Mouse (Mus musculus): ENCODE data around the gene Arhgdib. TPM values are rescaled to one million over a fixed set of nuclear protein-coding genes. Genes with fewer than 3 reads are reported as not detected.

Arhgdib gene
- 207 and 281 TPM in 2 replicates for polyA plus RNA-seq (2012; rRNA removed; ENCODE audit: low replicate concordance)

DNA sequence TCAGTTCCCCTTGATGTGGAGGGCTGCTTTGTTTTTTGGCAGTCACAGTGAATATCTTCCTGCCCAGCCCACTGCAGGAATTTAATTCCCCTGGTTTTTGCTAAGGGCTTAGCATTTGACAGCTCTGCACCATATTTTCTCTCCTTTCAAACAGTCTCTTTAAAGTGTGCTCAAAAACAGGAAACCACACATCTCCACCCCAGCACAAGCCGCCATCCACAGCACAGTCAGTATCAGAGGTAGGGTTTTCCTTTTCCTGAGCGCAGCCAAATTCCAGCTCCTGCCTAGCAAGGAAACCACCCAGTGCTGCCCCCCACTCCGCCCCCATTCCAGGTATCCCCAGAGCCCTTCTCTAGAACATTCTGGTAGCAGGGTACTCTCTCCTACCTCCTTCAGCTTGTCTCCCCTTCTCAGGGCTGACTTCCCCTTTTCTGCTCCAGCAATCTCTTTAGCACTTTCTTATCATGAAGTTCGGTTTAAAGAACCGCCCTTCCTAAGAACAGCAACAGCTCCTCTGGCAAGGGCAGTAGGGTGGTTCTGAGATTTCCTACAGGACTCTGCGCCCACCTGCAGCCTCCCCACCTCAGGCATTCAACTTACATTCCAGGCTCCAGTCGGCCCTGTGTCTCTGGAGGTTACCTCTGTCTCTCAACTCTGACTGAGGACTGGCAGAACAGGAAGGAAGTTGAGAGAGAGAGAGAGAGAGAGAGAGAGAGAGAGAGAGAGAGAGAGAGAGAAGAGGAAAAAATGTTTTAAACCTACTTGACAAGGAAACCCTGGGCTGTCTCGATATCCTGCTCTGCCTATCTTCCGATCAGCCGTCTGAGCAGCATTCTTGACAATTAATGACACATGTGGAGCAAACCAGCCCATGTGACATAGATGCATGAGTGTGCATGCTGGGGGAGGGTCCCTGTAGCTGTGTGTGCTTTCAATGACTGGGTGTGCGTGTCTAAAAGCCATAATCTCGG, at the start of gene Arhgdib:
Gene Arhgdib (minus strand): TSS at position 849 of the 971 bp plus-strand sequence.

DNA sequence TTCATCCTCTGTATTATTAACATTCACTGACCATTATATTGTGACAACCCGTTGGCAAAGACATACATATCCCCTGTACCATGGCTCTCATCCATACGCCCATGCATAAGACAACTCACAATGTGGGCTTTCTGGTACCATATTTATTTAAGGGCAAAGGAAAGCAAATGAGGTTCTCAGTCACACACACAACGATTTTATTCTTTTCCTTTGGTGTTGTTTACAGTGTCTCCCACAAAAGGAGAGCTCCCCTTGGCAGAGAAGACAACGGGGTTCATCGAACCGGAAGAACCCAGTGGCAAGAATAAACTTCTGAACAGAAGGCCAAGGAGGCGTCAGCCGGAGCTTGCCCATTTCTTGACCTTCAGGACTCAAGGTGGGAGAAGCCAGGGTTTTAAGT, 18.2 kb downstream of the Arhgdib start, which contains the start of gene Pde6h:
Gene Pde6h (plus strand): TSS at position 301 of the 400 bp plus-strand sequence.

DNA sequence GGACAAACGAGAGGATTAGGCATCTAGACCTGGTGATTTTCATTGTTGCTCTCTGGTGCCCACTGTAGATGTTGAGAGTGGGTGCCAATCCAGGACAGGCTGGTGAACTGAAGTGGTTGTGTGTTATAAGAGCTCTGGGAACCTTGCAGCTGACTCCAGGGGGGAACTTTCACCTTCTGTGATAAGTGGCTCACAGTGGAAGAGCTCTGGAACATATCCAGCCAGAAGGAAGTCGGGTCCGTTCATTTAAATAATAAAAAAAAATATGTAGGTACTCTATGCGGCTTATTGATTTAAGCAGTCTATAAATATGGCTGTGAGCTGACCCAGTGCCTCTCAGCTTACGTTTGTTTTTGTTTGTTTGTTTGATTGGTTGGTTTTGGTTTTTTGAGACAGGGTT, 19.6 kb downstream of the Arhgdib start, which contains the start of gene Erp27:
Gene Erp27 (minus strand): TSS at position 101 of the 400 bp plus-strand sequence.

DNA sequence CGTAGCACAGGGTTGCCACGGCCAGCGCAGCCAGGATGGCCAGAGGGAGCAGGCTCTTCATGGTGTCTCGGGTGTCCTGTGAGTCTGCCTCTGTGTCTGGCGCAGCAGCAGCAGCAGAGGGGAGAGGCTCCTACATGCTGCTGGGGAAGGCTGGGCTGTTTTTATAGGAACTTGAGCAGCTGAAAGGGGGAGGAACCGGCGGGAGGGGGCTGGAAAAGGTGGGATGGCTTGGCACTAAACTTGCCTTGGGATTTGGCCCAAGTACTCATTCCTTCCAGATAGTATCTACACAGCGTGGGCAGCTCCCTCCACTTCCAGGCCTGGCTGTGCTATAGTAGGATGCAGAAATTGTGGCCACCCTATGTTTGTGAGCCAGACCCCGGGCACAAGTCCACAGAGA, 66.0 kb downstream of the Arhgdib start, which contains the start of gene Mgp:
Gene Mgp (minus strand): TSS at position 154 of the 400 bp plus-strand sequence.

Other genes starting within 250 kb of the Arhgdib start
- 0.05 TPM in 1 of 2 replicates, not detected in the other for gene Gucy2c, start 160.1 kb downstream of the Arhgdib start, polyA plus RNA-seq (2012; rRNA removed; ENCODE audit: low replicate concordance)
- 0.55 and 2.4 TPM in 2 replicates for gene Hist4h4, start 137.5 kb downstream of the Arhgdib start, polyA plus RNA-seq (2012; rRNA removed; ENCODE audit: low replicate concordance)
- gene H2afj, start 133.7 kb downstream of the Arhgdib start, polyA plus RNA-seq (2012; rRNA removed; ENCODE audit: low replicate concordance): 87.6 and 426 TPM in 2 replicates
- gene BC049715, start 114.3 kb downstream of the Arhgdib start, polyA plus RNA-seq (2012; rRNA removed; ENCODE audit: low replicate concordance): 0.23 and 0.79 TPM in 2 replicates
- 29.3 and 44.0 TPM in 2 replicates for gene Wbp11, start 113.7 kb downstream of the Arhgdib start, polyA plus RNA-seq (2012; rRNA removed; ENCODE audit: low replicate concordance)
- 0.37 and 0.43 TPM in 2 replicates for gene Smco3, start 106.4 kb downstream of the Arhgdib start, polyA plus RNA-seq (2012; rRNA removed; ENCODE audit: low replicate concordance)
- gene Art4, start 84.2 kb downstream of the Arhgdib start, polyA plus RNA-seq (2012; rRNA removed; ENCODE audit: low replicate concordance): 1.4 and 1.8 TPM in 2 replicates
- 127 and 139 TPM in 2 replicates for gene Mgp, start 66.1 kb downstream of the Arhgdib start, polyA plus RNA-seq (2012; rRNA removed; ENCODE audit: low replicate concordance)
- gene Erp27, start 19.7 kb downstream of the Arhgdib start, polyA plus RNA-seq (2012; rRNA removed; ENCODE audit: low replicate concordance): 0.29 and 0.53 TPM in 2 replicates
- gene Pde6h, start 18.1 kb downstream of the Arhgdib start, polyA plus RNA-seq (2012; rRNA removed; ENCODE audit: low replicate concordance): 0.01 TPM in 1 of 2 replicates, not detected in the other
- gene Rerg, start 228.6 kb upstream of the Arhgdib start, polyA plus RNA-seq (2012; rRNA removed; ENCODE audit: low replicate concordance): 1.5 and 4.3 TPM in 2 replicates

Data from mammary gland, adult 2 months (tissue).